Mouse (Mus musculus) large intestine, adult 2 months (tissue): ENCODE measurements at regions not wholly inside any gene's neighbourhood (a gene's known extent, or its start where the extent isn't known, plus 50 kb on each side); places are given as distances from the start of the nearest gene placed in this dataset.

Experiments
- DNase-seq: peaks from one replicate; pipeline ENCODE4 v3.0.0-alpha.2; 2012; ENCODE audit warnings: low read depth, low spot score
- WGBS: fragments of 180-500 bp; shearing (Covaris S2); methylation state at CpG from one replicate; pipeline ENCODE4 v1.1.7; 2018; 5-methylcytosine and 5-hydroxymethylcytosine counted together

DNA sequence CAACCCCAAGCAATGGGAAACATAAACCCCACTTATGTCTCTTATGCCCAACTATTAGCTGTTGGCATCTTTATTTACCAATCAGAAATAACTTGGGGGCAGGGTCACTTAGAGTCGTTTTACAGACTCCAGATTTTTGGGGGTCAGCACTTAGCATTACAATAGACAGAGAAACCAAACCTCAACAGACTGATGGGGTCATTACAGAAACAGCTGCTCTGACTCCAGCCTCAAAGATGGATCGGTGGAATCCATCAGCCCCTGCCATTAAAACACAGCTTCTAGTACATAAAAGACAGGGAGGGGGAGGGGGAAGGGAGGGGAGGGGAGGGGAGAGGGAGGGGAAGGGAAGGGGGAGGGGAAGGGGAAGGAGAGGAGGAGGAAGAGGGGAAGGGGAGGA lies 69.9 kb upstream of the Gm47985 start:
- 43% methylated on average over 2 of the region's 2 CpGs for WGBS
- DNase-seq: no peak

DNA sequence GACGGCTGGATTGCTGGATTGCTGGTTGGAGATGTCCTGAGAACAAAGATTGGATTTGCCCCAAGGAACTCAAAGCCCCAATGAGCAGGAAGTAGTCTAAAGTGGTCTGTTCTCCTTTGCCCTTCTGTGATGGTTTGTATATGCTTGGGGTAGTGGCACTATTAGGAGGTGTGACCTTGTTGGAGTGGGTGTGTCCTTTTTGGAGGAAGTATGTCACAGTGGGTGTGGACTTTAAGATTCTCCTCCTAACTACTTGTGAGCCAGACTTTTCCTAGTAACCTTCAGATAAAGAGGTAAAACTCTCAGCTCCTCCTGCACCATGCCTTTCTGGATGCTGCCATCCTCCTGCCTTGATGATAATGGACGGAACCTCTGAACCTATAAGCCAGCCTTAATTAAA lies 69.1 kb upstream of the Gm47985 start:
- DNase-seq: no peak
- WGBS: 54% methylated on average over 2 of the region's 2 CpGs

DNA sequence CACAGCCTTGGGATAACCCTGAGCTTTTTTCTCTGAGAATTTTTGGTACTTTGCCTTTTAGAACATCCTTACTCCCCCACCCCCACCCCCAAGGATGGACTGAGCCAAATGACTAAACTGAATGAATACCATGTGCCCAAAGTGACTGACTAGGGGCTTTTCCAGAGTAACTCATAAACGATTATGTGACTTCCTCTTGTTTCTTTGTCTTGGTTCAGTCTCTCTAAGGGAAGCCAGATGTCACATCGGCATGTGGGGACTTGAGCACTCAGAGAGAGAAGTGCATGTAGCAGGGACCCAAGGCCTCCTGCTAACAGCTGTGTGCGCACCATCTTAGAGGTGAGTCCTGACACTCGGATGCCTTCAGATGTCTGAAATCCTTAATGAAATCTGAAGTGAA lies 63.8 kb upstream of the Gm47985 start:
- 56% methylated on average over 4 of the region's 4 CpGs for WGBS
- no peak for DNase-seq

DNA sequence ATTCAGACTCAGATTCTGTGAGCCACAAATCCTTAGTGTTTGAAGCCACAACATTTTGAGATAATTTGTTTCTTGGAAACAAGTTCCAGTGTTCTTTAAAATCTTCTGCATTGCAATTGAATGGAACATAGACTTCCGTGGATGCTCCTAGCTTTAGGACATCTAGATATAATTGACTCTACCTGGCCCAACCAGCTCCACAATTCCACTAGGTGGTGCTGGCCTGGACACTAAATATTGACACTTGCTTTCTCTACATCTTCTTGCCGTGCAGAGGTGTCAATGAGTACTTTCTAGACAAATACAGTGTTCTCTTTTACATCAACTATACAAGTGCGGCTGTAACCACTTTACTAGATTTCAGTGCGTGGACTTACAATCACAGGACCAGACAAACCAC lies 63.4 kb upstream of the Gm47985 start:
- WGBS: 75% methylated on average over 4 of the region's 4 CpGs

DNA sequence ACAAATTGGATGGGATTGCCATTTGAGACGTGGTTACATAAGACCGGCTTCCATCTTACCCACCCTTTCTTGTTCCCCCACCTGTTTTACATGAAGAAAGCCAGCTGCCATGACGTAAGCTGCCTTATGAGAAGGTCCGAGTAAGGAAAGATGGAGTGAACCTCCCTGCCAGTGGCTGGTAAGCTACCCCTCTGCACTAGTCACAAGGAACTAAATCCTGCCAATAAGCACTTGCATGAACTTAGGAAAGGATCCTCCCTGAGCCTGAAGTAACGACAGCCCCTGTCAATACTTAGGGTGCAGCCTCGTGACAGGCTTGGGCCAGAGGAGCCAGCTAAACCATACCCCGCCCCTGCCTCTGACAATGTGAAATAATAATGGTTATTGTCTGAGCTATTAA lies 62.8 kb upstream of the Gm47985 start:
- DNase-seq: no peak
- 87% methylated on average over 7 of the region's 7 CpGs for WGBS

More for the DNA sequence above, 63.4 kb upstream of the Gm47985 start:
- no peak for DNase-seq

DNA sequence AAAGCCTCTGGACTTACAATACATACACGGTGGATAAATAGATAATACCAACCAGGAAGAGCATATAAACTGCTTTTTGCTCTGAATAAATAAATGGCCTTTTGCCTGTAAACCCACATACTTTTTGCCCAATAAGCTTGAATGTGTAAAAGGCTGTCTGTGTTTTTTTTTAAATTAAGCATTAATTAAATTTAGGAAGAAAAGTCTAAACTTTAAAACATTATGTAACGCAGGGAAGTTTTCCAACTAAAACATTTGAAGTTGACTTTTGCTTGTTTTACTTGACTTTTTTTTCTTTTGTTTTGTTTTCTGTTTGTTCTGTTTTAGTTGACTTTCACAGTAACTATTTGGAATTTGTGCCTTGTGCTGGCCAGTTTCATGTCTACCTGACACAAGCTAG lies 60.7 kb upstream of the Gm47985 start:
- 90% methylated on average over 2 of the region's 2 CpGs for WGBS
- DNase-seq: no peak

DNA sequence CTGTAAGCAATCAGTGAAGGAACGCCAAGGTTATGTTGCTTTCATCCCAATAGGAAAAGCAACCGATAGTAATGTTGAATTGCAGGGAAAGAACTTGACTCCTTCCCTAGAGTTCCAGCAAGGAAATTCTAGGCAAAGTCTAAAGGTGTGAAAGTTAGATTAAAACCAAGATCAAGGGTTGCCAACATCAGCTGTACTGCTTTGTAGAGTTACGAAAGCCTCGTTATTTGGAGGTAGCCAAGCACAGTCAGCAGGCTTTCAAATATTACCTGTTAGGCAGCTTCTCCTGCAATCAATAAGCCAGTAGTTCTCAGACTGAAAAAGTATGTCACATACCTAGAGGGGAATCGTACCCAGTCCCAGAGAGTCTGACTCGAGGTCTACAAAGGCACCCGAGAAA lies 58.4 kb upstream of the Gm47985 start:
- 91% methylated on average over 7 of the region's 7 CpGs for WGBS
- no peak for DNase-seq

DNA sequence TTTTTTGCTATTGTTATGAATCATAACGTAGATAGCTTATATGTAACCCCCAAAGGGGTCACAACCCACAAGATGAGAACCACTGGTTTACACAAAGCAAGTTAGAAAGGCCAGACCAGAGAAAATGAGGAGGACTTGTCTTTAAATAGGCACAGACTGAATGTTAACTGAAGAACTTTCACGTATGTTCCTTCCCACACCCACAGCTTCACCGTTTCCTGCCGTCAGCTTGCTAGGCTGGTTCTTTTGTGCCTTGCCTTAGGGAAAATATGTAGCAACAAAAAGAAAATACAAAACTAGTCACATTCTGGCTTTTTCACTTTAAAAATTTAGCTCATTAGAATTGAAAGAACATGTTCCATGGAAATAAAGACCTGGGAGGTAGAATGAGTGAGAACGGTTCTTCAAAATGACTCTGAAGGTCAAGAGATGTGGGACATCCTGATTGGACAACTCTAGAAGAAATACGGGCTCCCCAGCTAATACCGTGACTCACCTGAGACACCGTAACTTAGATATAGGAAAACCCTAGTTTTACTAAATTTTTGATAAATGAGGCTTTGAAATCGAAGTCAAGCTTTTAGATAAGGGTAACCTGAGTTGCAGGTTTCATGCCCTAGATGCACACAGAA lies 57.2 kb upstream of the Gm47985 start:
- 93% methylated on average over 9 of the region's 9 CpGs for WGBS
- no peak for DNase-seq

DNA sequence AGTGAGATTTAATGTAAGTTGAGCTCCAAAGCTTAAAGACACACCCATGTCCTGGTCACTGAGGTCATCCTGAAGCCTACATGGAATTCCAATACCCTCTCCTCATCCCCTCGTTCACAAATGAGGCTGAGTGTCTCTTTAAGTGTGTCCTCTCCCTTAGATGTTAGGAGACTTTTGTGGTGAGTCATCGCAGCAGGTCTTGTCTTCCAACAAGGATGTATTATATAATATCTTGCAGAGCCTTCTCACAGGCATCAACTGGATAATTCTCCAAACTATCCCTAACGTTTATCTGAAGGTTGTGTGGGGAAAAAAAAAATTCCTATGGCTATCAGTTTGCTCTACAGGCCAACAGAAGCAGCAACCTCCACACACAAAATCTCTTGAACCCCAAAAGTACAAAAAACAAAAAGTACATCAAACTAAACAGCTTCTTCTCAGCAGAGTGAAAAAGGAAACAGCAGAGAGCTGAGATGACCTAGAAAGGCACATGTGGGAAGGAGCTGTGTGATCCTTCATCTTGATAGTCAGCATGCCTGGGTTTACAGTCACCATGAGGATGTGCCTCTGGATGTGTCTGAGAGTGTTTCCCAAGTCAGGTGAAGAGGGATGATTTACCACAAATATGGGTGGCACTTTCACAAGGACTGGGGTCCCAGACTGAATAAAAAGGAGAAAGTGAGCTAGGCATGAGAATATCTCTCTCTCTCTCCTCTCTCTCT lies 56.4 kb upstream of the Gm47985 start:
- no peak for DNase-seq
- WGBS: 55% methylated on average over 3 of the region's 3 CpGs

DNA sequence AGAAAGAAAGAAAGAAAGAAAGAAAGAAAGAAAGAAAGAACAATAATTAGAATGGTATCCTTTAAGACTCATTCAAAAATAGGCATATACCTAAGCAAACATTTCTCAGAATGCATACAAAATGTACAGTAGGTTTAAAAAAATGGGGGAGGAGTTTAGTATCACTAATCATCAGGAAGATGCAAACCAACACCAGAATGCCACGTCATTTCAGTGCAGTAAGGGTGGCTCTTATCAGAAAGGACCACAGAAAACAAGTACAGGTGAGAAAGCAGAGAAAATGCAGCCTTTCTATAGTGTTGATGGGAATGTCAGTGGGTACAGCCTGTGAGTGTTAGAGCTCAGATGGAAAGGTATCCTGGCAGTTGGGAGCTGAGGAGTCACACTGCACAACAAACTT lies 55.6 kb upstream of the Gm47985 start:
- no peak for DNase-seq
- 73% methylated on average over 1 of the region's 1 CpGs for WGBS

DNA sequence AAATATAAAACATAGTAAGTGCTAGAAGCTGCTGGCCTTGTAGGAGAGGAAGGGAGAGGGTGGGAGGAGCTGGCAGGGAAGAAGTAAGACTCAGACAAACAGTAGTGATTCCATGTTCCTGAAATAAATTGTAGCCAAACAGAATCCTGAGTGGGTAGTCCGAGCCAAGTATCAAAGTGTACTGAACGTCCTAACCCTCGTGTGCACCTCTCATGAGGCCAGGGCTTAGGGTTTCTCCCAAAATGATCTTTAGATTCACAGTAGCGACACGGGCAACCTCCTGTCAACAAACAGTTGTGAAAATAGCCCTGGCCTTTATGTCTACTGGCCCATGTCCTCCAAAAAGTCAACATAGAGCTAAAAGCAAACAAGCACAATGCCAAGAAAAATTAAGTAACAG lies 54.3 kb upstream of the Gm47985 start:
- no peak for DNase-seq
- 18% methylated on average over 5 of the region's 5 CpGs for WGBS

DNA sequence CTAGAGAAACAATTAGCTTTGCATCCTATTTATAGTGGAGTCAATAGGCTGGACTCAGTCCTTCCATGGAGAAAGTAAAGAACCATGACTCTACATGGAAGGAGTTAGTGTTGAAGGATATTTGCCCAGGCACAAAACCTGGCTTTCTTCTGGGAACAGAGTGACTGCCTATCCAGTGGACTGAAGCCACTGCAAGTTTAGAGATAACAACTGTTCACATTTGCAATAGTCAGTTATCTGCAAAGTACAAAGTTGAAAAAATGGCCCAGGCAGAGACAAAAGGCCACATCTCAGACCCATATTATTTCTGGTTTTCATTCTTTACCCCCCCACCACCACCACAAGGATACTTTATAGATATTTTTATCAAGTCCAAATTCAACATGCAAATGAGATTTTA lies 53.4 kb upstream of the Gm47985 start:
- no peak for DNase-seq

DNA sequence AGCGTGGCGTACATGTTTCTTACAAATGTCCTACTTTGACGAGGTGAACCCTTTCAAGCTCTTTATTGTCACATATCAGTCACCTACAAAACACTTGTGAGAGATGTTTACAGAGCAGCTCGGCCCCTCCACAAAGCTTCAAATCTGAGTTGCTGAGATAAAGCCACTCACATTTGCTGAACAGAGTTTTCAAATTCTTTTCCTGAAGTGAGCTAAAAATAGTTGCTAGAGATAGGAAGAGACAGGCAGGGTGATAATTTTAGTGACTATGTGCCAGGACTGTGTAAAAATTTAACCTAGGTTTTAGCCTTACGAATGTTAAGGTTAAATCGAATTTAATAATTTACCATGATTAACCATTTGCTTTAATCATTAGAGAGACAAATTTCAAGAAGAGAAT lies 52.3 kb upstream of the Gm47985 start:
- no peak for DNase-seq

DNA sequence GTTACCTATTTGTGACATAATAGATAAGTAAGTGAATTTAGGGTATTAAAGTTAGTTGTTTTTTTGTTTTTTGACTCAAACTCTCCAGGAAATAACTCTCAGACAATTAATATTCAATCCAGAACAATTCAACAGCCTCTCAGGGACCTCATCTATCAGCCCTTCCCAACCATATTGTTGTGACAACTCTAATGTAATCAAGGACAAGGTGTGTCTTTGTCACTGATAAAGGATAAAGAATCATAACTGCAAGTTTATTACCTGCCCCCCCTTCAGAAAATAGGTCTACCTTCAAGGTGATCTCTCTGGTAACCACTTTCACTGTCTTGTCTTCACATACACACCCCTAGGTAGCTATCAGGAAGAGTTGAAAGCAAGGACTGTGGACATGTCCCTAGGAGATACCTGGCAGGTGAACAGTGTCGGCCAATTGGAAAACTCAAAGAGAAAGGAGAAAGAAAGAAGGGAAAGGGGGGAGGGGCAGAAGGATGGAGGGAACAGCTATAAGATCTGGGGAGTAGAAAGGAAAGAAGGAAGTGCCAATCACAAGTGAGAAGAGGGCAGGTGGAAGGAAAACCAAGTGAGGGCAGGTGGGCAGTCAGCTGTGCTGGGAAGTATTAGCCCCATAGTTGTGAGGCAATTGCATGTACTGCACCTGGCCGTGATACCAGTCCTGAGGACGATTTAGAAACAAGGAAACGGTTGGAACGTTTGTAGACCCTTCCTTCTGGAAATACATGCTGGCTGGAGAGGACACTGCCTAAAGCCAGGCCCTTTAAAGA lies 51.3 kb upstream of the Gm47985 start:
- WGBS: 30% methylated on average over 5 of the region's 5 CpGs
- no peak for DNase-seq

More for the DNA sequence above, 52.3 kb upstream of the Gm47985 start:
- 74% methylated on average over 6 of the region's 6 CpGs for WGBS

DNA sequence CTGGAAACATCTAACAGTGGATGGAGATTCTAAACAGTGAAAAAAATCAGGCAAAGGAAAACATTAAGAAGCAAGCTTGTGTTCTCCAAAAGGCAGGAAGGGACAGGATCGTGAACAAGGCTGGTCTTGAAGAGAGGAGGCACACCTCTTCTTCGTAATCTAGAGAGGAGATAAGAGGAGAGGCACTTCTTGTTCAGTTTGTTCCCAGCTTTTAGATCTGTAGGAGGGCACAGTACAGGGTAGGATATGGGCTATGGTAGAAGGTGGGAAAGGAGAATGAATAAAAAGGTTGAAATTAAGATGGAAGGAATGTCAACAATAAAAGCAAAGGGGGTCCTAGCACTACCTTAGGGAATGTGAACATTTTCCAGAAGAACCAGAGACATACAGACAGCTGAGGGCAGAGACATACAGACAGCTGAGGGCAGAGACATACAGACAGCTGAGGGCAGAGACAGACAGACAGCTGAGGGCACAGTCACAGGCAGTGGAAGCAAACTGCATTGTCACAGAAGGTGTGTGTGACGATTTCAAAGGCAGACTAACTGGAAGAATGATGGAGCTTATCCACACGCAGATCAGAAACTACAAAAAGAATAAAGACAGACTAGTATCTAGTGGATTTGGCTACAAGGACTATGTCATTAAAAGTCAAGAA lies 50.6 kb upstream of the Gm47985 start:
- WGBS: 63% methylated on average over 4 of the region's 4 CpGs

More for the DNA sequence above, 50.6 kb upstream of the Gm47985 start:
- DNase-seq: no peak
